Mouse (Mus musculus) embryonic facial prominence, embryonic 10.5 days (tissue): Measurements from ENCODE around the gene Fbxo42. TPM values are rescaled to one million over a fixed set of nuclear protein-coding genes. Genes with fewer than 3 reads are reported as not detected.

ENCODE experiments used
- DNase-seq: peaks from one replicate; pipeline ENCODE4 v3.0.0-alpha.2; 2017; ENCODE audit warnings: low spot score
- H3K27ac ChIP-seq: fragments of 300-500 bp; sonication (generic); replicated peaks from 2 replicates; pipeline ENCODE4 v1.5.1; 2016; ENCODE audit warnings: mild to moderate bottlenecking
- H3K27me3 ChIP-seq: fragments of 300-500 bp; sonication (generic); replicated peaks from 2 replicates; pipeline ENCODE4 v1.6.1; 2016; ENCODE audit warnings: low read depth, mild to moderate bottlenecking; ENCODE audit not compliant: poor library complexity, severe bottlenecking
- H3K36me3 ChIP-seq: fragments of 300-500 bp; sonication (generic); replicated peaks from 2 replicates; pipeline ENCODE4 v1.6.1; 2016; ENCODE audit warnings: mild to moderate bottlenecking, moderate library complexity
- H3K4me1 ChIP-seq: fragments of 300-500 bp; sonication (generic); 2 replicates; pipeline ENCODE4 v1.6.1; 2016
- H3K4me3 ChIP-seq: fragments of 300-500 bp; sonication (generic); 2 replicates; pipeline ENCODE4 v1.5.1; 2016; ENCODE audit warnings: mild to moderate bottlenecking, moderate library complexity
- H3K9me3 ChIP-seq: fragments of 300-500 bp; sonication (generic); 2 replicates; pipeline ENCODE4 v1.6.1; 2016; ENCODE audit warnings: mild to moderate bottlenecking
- WGBS: fragments of 180-500 bp; shearing (Covaris S2); methylation state at CpG from one replicate; pipeline ENCODE4 v1.1.7; 2016; 5-methylcytosine and 5-hydroxymethylcytosine counted together
- polyA plus RNA-seq: library from polyadenylated mRNA; unstranded; fragments of >200 nt; fragmentation: Nextera tagmentation; extraction: Ambion mirVana; gene quantifications from 2 replicates; pipeline ENCODE4 v1.2.1, GENCODE M21; 2016

Gene Fbxo42
- polyA plus RNA-seq, 1 experiment from 2014 or later: 29.3 TPM

GRCm38 (mm10) chr4:141249383-141249782, 101.7 kb downstream of the Fbxo42 start:
- no peak for DNase-seq
- Histone ChIP-seq H3K4me1 (peaks cover 49% of the 10 kb centered on the region), H3K27me3 (peaks cover 75% of the 10 kb centered on the region)

GRCm38 (mm10) chr4:141251071-141251470, 103.4 kb downstream of the Fbxo42 start:
- no peaks in the 10 kb centered on the region for H3K9me3 ChIP-seq
- H3K27me3 ChIP-seq: peaks cover 58% of the 10 kb centered on the region
- H3K27ac ChIP-seq: no peak overlapping the region
- DNase-seq: no peak
- 79% methylated on average over 8 of the region's 8 CpGs for WGBS
- H3K4me1 ChIP-seq: peaks cover 37% of the 10 kb centered on the region
- H3K4me3 ChIP-seq: no peak overlapping the region
- H3K36me3 ChIP-seq: peaks cover 21% of the 10 kb centered on the region; the same call in 1 of the 2 replicates

More at GRCm38 (mm10) chr4:141249383-141249782, 101.7 kb downstream of the Fbxo42 start:
- H3K36me3 ChIP-seq: peaks cover 21% of the 10 kb centered on the region; the same call in 1 of the 2 replicates
- no peaks in the 10 kb centered on the region for H3K9me3 ChIP-seq
- no peak overlapping the region for H3K4me3 ChIP-seq
- H3K27ac ChIP-seq: no peak overlapping the region
- WGBS: 75% methylated on average over 11 of the region's 11 CpGs

- 74% methylated on average over 2 of the region's 2 CpGs for WGBS
- DNase-seq: no peak
- no peaks in the 10 kb centered on the region; the same call in 1 of the 2 replicates for H3K9me3 ChIP-seq
These were observed 104.9 kb downstream of the Fbxo42 start for GRCm38 (mm10) chr4:141252641-141253040.

More at GRCm38 (mm10) chr4:141252641-141253040, 104.9 kb downstream of the Fbxo42 start:
- Histone ChIP-seq H3K36me3 (peaks cover 28% of the 10 kb centered on the region), H3K4me1 (peaks cover 21% of the 10 kb centered on the region), H3K27me3 (peaks cover 42% of the 10 kb centered on the region), H3K4me3 (no peak overlapping the region), H3K27ac (no peak overlapping the region)

Other genes starting within 250 kb of the Fbxo42 start
- 0.97 and 1.6 TPM in 2 replicates for gene Padi2, start 241.6 kb upstream of the Fbxo42 start, polyA plus RNA-seq
- 432 and 438 TPM in 2 replicates for gene Sdhb, start 186.7 kb upstream of the Fbxo42 start, polyA plus RNA-seq
- 42.4 and 43.2 TPM in 2 replicates for gene Atp13a2, start 161.0 kb upstream of the Fbxo42 start, polyA plus RNA-seq
- gene Mfap2, start 137.5 kb upstream of the Fbxo42 start, polyA plus RNA-seq: 399 and 480 TPM in 2 replicates
- gene Crocc, start 87.4 kb upstream of the Fbxo42 start, polyA plus RNA-seq: 11.0 and 11.3 TPM in 2 replicates
- 65.6 and 69.4 TPM in 2 replicates for gene Necap2, start 69.6 kb upstream of the Fbxo42 start, polyA plus RNA-seq
- gene Spata21, start 59.6 kb upstream of the Fbxo42 start, polyA plus RNA-seq: 0.05 and 0.11 TPM in 2 replicates
- 37.4 and 39.0 TPM in 2 replicates for gene Szrd1, start 8.1 kb upstream of the Fbxo42 start, polyA plus RNA-seq
- 8.4 and 8.5 TPM in 2 replicates for gene Rsg1, start 66.0 kb downstream of the Fbxo42 start, polyA plus RNA-seq
- gene Arhgef19, start 91.6 kb downstream of the Fbxo42 start, polyA plus RNA-seq: 6.1 and 8.7 TPM in 2 replicates
- gene Epha2, start 153.3 kb downstream of the Fbxo42 start, polyA plus RNA-seq: 2.4 and 3.0 TPM in 2 replicates
- gene Fam131c, start 220.3 kb downstream of the Fbxo42 start, polyA plus RNA-seq: 0.28 and 0.44 TPM in 2 replicates